Mouse (Mus musculus): ENCODE results near the gene Golga5. TPM values are rescaled to one million over a fixed set of nuclear protein-coding genes. Genes with fewer than 3 reads are reported as not detected.

Golga5 gene
- total RNA-seq, 2 experiments from 2014 or later = 22.7 to 28.1 TPM

Other genes with a start within 250 kb of the Golga5 start
- gene Rin3, start 186.1 kb upstream of the Golga5 start, total RNA-seq (2021) = 1 to 10 TPM; 3.7 to 3.8 TPM
- gene Lgmn, start 29.3 kb upstream of the Golga5 start, total RNA-seq (2021) = 100 to 1,000 TPM; 118 to 124 TPM
- gene Chga, start 85.8 kb downstream of the Golga5 start, total RNA-seq (2021) = 100 to 1,000 TPM; 187 to 195 TPM
- 10 to 100 TPM; 90.5 to 90.8 TPM for gene Itpk1, start 235.8 kb downstream of the Golga5 start, total RNA-seq (2021)